Mouse (Mus musculus) liver, postnatal 0 days (tissue): Measurements from ENCODE around the gene Ccdc142.

Source experiments
- CTCF ChIP-seq: sonication (generic); IDR thresholded peaks from 2 replicates; pipeline ENCODE4 v1.5.1; 2016; ENCODE audit warnings: antibody characterized with exemption, low read depth
- EP300 ChIP-seq: IDR thresholded peaks from 2 replicates; pipeline ENCODE4 v1.6.1; 2016; ENCODE audit warnings: antibody characterized with exemption, low read depth, mild to moderate bottlenecking

GRCm38 (mm10) chr6:83147280-83147679 is 45.9 kb downstream of the Ccdc142 start:
- TF ChIP-seq CTCF (no peak), EP300 (no peak)
